Mouse (Mus musculus) lung, adult 2 months (tissue): ENCODE measurements around the gene Ndufb11.

Source experiments
- CTCF ChIP-seq: fragments of 200-500 bp; IDR thresholded peaks from 2 replicates; pipeline ENCODE4 v1.5.1; 2011; ENCODE audit warnings: mild to moderate bottlenecking, low read length, control low read depth; ENCODE audit not compliant: insufficient read depth
- POLR2A ChIP-seq: fragments of 200-500 bp; IDR thresholded peaks from 2 replicates; pipeline ENCODE4 v1.6.1; 2011; ENCODE audit warnings: low read depth, mild to moderate bottlenecking, control low read depth, low read length, borderline replicate concordance; ENCODE audit errors: extremely low read depth

DNA sequence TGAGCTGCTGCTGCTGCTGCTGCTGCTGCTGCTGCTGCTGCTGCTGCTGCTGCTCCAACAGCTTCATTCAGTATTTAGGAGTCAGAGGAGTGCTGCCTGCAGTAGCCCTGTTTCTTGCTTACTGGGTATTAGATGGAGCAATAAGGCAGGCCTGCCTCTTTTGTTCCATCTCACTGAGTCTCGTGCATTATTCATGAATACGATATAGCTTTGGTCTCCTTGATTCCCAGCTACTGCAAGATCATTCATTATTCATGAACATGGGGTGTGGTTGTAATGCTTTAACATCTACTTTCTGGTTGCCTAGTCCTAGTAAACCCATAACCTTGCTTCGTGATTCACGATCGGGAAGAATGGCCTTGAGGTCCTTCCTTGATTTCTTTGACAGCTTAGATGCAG lies 44.9 kb upstream of the Ndufb11 start:
- no peak for TF ChIP-seq CTCF
- TF ChIP-seq POLR2A, result no peak
